Mouse (Mus musculus): Measurements from ENCODE around the gene Myh9.

Myh9 gene

DNA sequence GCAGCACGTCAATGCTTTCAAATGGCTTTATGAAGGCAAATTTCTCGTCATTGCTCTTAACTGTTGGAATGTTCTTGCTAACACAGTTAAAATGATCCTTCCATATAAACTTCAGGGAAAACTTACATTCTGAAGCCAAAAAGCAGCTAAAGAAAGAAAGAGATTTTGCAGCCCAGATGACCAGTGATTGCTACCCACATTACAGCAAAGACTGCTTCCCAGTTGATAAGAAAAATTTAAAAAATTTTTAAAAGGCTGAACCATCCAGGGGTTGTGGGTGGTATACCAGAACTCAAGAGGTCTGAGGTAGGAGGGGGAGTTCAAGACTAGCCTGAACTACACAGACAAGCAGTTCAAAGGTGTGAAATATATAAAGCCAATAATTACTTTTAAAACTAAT lies 1.1 kb upstream of the Myh9 start:
- no peak for DNase-seq

- peak; percentile 77 to 79 for DNase-seq
Measured at GRCm38 (mm10) chr15:77841361-77842046, 471 bp downstream of the Myh9 start.

- peak; percentile 50 to 55 for DNase-seq
Measured at GRCm38 (mm10) chr15:77840450-77841360, 1.3 kb downstream of the Myh9 start.

- DNase-seq: no peak
Measured at GRCm38 (mm10) chr15:77839529-77840286, 2.3 kb downstream of the Myh9 start.

DNA sequence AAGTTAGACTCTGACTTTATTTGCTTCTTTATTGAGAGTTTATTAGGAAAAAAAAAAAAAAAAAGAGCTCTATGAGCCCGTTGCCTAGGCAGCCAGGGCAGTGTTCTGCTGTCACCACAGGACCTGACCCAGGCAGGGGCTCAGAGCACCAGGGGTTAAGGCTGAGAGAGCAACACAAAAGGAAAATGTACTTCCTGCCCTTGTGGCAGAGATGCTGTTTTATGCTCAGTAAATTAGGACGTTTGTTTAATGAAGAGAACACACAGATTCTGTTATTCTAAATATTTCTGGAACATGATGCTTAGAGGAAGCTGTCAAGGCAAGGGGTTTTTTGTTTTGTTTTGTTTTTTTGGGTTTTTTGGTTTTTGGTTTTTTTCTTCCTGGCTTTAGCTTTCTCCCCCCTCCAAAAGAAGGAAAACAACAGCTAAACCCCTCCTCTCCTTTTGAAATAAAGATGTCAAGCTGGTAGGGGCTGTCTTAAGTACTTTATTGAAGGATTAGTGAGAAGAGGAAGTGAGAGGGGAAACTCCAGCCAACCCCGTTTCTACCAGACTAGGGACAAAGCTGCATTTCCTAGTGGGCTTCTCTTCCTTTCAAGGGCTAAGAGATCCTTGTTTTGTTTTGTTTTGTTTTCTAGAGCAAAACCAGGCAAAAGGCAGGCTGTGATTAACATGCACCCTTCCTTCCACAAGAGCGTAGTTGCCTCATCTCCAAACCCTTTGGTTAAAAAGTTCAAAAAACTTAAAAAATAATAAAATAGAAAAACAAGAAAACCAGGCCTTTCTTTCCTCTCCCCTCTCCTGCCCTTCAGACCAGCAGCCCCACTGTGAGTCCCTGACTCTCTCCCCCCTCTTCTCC lies 3.2 kb downstream of the Myh9 start:
- peak; percentile 54 to 57 for DNase-seq

GRCm38 (mm10) chr15:77837444-77838117 lies 4.4 kb downstream of the Myh9 start:
- DNase-seq: no peak

DNA sequence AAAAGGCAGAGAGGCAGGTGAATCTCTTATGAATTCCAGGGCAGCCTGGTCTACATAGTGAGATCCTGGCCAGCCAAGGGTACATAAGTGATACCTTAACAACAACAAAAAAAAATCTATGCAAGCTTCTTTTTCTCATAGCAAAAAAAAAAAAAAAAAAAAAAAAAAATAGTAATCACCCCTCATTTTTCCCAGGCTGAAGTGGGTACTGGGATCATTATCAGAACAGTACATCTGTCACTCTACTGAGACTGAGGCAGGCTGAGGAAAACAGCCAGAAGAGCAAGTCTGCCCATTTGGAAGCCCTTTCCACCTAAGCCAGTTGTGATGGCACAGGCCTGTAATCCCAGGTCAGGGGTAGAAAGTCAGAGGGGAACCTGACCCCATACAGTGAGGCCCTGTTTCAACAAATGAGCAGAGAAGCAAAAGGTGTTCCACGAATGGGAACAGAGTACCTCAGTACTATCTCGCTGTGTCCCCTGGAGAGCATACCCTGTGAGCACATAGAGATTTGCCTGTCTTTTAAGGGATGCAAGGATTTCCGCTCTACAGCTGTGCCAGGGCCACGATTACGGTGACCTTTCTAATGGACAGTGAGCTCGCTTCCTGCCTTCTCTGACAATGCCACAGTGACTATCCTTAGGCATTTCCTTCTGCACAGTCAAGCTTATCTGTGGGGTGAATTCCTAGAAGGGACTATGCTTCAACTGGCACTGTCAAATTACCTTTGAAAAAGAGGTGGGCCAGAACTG lies 5.1 kb downstream of the Myh9 start:
- no peak for DNase-seq

DNA sequence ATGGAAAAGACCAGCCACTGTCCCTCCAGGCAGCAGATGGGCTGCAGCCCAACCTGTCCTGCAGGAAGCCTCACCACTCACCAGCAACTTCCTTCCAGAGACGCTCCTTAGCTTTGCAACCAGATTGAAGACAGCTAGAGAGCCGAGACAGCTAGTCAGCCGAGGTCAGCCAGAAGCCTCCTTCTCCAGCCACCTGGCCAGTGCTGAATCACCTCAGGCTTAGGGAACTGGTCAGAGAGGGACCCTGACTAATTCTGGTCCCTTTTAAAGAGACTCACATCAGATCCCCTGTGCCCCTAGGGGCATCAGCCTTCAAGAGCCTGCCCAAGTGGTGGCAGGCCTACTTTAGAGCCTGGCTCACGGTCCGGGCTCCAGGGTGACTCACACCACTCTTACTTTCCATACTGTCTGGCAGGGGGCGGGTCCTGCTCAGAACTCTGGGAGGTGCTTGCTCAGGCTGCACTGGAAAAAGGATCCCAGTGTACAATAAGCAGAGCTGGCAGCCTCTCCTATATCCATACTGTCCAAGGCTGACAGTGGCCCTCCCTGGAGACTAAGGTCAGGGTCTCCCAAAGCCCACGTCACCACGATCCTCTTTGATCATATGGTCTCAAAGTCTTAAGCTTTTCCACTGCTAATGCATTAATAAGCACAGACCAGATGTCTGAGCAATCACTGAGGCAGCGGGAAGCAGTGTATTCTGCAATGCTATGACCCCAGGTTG lies 5.9 kb downstream of the Myh9 start:
- peak in 1 of 2 experiments; percentile 46 for DNase-seq

GRCm38 (mm10) chr15:77834336-77835268 lies 7.4 kb downstream of the Myh9 start:
- peak; percentile 74 to 75 for DNase-seq

DNA sequence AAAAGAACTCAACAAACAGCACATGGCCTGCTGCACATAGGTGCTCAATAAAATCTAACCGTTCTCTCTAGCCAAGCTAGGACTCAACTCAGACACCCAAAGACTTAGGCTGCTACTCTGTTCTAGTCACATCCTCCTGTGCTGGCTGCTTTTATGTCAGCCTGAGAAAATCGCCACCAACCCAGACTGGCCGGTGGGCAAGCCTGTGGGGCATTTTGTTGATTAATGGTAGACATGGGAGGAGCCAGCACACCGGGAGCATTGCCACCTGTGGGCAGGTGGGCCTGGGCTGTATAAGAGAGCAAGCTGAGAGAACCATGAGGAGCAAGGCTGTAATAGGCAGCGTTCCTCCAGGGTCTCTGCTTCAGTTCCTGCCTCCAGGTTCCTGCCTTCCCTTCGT lies 8.2 kb downstream of the Myh9 start:
- DNase-seq: peak; percentile 30 to 32

GRCm38 (mm10) chr15:77833083-77833482 lies 8.9 kb downstream of the Myh9 start:
- no peak for DNase-seq

- DNase-seq: peak in 1 of 2 experiments; percentile 40
Measured at GRCm38 (mm10) chr15:77832458-77832904, 9.5 kb downstream of the Myh9 start.

DNA sequence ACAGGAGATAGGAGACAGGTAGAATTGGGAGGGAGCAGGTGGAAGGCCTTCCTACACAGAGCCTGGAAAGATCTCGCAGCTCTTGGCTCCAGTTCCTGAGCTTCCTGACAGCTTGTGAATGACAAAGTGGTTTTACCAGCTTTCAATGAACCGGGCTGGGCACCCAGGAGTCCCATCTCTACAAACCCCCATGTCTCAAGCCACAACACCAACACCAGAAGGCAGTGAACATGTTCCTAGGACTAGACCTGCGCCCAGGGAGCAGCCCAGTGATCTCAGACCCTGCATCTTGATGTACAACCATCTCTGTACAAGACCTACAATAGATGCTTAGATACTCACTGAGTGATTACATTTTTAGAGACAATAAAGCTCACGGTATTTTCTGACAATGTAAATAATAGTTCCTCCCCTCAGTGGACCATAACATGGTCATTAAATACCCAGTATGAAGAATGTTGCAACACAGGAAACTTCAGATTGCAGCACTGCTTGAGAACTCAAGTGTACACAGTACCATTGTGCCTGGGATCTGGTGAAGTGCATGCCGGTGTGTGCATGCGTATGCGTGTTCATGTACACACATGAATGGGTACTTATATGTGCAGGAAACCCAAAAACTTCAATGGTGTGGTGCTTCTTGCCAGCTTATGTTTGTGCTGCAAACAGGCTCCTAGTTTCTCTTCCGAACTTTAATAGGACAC lies 10.1 kb downstream of the Myh9 start:
- DNase-seq: no peak

GRCm38 (mm10) chr15:77831138-77831579 lies 10.8 kb downstream of the Myh9 start:
- peak in 1 of 2 experiments; percentile 32 for DNase-seq

DNA sequence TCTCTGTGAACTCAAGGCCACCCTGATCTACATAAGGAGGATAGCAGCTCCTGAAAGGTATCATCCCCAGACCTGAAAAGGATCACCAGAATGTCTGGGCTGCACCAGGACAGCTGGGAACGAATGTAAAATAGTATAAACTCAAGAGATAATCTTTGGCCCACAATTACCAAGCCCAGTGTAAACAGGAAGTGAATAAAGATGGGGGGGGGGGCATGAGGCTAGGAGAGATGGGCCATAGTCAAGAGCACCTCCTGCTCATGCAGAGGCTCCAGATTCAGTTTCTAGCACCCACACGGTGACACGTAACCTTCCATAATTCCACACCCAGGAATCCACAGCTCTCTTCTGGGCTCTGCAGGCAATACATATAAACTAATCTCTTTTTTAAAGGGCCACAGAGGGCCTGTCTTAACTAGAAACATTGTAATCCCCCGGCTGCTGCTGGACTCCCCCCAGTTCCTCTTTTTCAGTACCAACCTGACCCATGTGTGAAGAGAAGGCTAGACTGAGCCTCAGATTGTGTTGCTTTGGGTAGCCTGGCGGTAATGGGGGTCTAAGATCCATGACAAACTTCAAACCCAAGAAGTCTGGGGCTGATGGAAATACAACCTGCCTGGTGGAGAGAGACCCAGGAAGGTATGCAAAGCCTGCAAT lies 11.4 kb downstream of the Myh9 start:
- peak; percentile 63 to 69 for DNase-seq

GRCm38 (mm10) chr15:77829542-77829941 lies 12.4 kb downstream of the Myh9 start:
- DNase-seq: no peak

GRCm38 (mm10) chr15:77828910-77829309 lies 13.1 kb downstream of the Myh9 start:
- no peak for DNase-seq

DNA sequence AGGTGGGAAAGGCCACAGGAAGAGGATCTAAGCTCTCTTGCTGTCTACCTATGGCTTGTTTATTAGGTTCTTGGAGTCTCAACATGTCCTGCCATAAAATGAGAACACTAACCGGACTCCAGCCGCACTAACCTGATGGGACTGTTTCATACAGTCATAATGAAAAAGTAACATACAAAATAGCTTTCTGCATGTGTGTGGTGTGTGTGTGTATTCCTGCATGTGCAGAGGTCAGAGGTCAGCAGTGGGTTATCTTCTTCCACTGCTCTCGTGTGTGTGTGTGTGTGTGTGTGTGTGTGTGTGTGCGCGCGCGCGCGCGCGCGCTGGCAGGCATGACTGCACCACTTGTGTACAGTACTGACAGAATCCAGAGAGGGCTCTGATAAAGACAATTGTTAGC lies 13.7 kb downstream of the Myh9 start:
- no peak for DNase-seq
